Mouse (Mus musculus) heart, embryonic 14.5 days (tissue): ENCODE results near the gene Ptprk. TPM values are rescaled to one million over a fixed set of nuclear protein-coding genes. Genes with fewer than 3 reads are reported as not detected.
A peak's percentile ranks its signal among the peaks of the same experiment; 100 is the strongest.

Experiments
- ATAC-seq: fragments of 200-750 bp; cut with Nextera tagmentation; 2 replicates; pipeline ENCODE4 v1.8.0; 2017; ENCODE audit warnings: low read depth, moderate TSS enrichment; ENCODE audit not compliant: insufficient number of reproducible peaks, insufficient read depth, low FRiP score
- H3K27ac ChIP-seq, 2 experiments: fragments of 200-500 bp in 1 of 2; fragments of 300-500 bp in 1 of 2; sonication (generic) in 1 of 2; replicated peaks in 1 of 2; 2 replicates each; pipeline ENCODE4 v1.5.1; 2012 to 2014; ENCODE audit warnings: low read depth in 2 of 2, low read length in 2 of 2, control low read depth in 1 of 2, mild to moderate bottlenecking in 1 of 2, mixed read lengths in 1 of 2; ENCODE audit not compliant: control insufficient read depth in 1 of 2, insufficient read depth in 1 of 2
- H3K27me3 ChIP-seq: fragments of 300-500 bp; sonication (generic); 2 replicates; pipeline ENCODE4 v1.6.1; 2014; ENCODE audit warnings: mild to moderate bottlenecking, low read length, control low read depth; ENCODE audit not compliant: control insufficient read depth, insufficient read depth
- H3K36me3 ChIP-seq: fragments of 300-500 bp; sonication (generic); 2 replicates; pipeline ENCODE4 v1.6.1; 2014; ENCODE audit warnings: mild to moderate bottlenecking, control low read depth, low read length, mixed read lengths; ENCODE audit not compliant: control insufficient read depth, insufficient read depth
- H3K4me1 ChIP-seq, 2 experiments: fragments of 200-500 bp in 1 of 2; fragments of 300-500 bp in 1 of 2; sonication (generic) in 1 of 2; 2 replicates each; pipeline ENCODE4 v1.6.1; 2012 to 2014; ENCODE audit warnings: low read length in 2 of 2, control low read depth in 1 of 2, mixed read lengths in 1 of 2; ENCODE audit not compliant: control insufficient read depth in 2 of 2, insufficient read depth in 2 of 2
- H3K4me2 ChIP-seq: fragments of 300-500 bp; sonication (generic); 2 replicates; pipeline ENCODE4 v1.6.1; 2014; ENCODE audit warnings: mild to moderate bottlenecking, low read length
- H3K4me3 ChIP-seq, 2 experiments: fragments of 200-500 bp in 1 of 2; fragments of 300-500 bp in 1 of 2; sonication (generic) in 1 of 2; 2 replicates each; pipeline ENCODE4 v1.5.1; 2012 to 2014; ENCODE audit warnings: low read length in 2 of 2, mild to moderate bottlenecking in 2 of 2, control low read depth in 1 of 2, low read depth in 1 of 2, moderate library complexity in 1 of 2; ENCODE audit not compliant: control insufficient read depth in 1 of 2, insufficient read depth in 1 of 2
- H3K9ac ChIP-seq: fragments of 300-500 bp; sonication (generic); 2 replicates; pipeline ENCODE4 v1.6.1; 2014; ENCODE audit warnings: mild to moderate bottlenecking, low read length
- H3K9me3 ChIP-seq: fragments of 300-500 bp; sonication (generic); 2 replicates; pipeline ENCODE4 v1.6.1; 2016; ENCODE audit warnings: low read length, control low read depth; ENCODE audit not compliant: control insufficient read depth
- WGBS: fragments of 180-500 bp; shearing (Covaris S2); extraction: QIAGEN DNeasy Blood & Tissue Kit; methylation state at CpG from one replicate; pipeline ENCODE4 v1.1.7; 2014; 5-methylcytosine and 5-hydroxymethylcytosine counted together
- polyA plus RNA-seq: library from polyadenylated mRNA; unstranded; fragments of >200 nt; fragmentation: Nextera tagmentation; extraction: Ambion mirVana; gene quantifications from 2 replicates; pipeline ENCODE4 v1.2.1, GENCODE M21; 2014

Ptprk gene
- polyA plus RNA-seq, 1 experiment from 2014 or later: 43.6 TPM

DNA sequence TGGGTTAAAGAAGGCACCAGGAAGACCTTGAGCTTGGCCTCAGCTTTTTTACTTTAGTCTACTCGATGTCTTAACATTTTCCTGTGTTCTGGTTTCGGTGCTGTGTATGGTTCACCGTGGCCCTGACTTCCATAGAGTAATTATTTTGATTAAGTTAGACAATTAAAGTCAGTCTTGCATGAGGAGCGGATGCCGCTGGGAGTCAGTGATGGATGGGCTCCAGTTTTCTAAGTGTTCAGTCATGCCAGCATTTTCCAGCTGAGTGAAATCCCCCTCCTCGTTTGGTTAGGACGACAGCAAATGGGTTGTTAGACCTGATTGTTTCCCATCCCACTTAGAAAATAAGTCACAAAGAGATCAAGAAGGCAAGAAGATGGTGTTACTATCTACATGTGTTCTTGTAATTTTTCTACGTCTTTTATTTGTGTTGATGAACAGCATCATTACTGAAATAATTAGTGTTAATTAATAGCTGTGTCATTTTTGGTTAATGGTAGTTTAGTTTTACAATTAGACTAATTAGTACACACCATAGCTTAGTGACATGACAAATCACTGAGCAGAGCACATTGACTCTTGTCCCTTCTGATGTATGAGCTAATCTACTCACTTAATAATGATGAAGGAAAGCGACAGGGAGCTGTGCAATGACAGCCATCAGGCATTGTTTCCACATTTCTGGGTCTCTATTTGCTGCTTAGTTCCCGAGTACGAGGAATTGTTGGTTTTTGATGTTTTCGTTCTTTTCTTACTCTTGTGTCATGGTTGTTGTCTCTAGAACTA, 390.3 kb downstream of the Ptprk start:
- Histone ChIP-seq H3K4me1 (no peaks in the 10 kb centered on the region), H3K27me3 (no peaks in the 10 kb centered on the region), H3K4me2 (no peak overlapping the region), H3K9me3 (no peaks in the 10 kb centered on the region), H3K27ac (no peak overlapping the region), H3K9ac (no peak overlapping the region), H3K4me3 (no peak overlapping the region), H3K36me3 (0 out of 2 replicates have a peak, but pooled peaks cover 4% of the 10 kb centered on the region)
- ATAC-seq: no peak
- WGBS: 83% methylated on average over 12 of the region's 12 CpGs

DNA sequence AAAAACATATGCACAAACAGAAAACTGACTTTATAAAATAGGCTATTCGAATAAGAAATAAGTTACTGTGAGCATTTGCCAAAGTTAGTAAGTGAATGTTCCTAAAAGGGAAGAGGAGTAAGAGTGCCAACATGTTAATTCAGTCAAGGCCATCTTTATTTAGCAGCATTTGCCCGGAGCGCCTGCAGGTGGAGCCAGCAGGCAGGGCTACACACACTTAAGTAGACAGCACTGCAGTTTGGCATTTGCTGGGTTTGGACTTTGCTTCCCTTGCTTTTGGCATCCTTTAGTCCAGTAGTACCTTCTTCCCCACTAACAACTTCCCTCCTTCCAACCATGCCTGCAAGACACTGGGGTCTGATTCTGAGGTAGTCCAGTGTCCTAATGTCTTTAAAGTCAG, 411.0 kb downstream of the Ptprk start:
- peaks cover 7% of the 10 kb centered on the region for H3K36me3 ChIP-seq
- H3K4me3 ChIP-seq: no peak overlapping the region
- no peaks in the 10 kb centered on the region for H3K4me1 ChIP-seq
- ATAC-seq: no peak
- no peaks in the 10 kb centered on the region for H3K27me3 ChIP-seq
- no peak overlapping the region for H3K4me2 ChIP-seq
- H3K9me3 ChIP-seq: no peaks in the 10 kb centered on the region
- WGBS: 32% methylated on average over 3 of the region's 3 CpGs
- H3K9ac ChIP-seq: no peak overlapping the region
- H3K27ac ChIP-seq: no peak overlapping the region

GRCm38 (mm10) chr10:28491006-28491405, 416.4 kb downstream of the Ptprk start:
- Histone ChIP-seq H3K4me2 (no peak overlapping the region), H3K27ac (no peak overlapping the region), H3K36me3 (no peaks in the 10 kb centered on the region), H3K4me3 (no peak overlapping the region), H3K27me3 (no peaks in the 10 kb centered on the region), H3K4me1 (peaks cover 7 to 25% of the 10 kb centered on the region in 2 experiments), H3K9ac (no peak overlapping the region), H3K9me3 (no peaks in the 10 kb centered on the region)
- 41% methylated on average over 1 of the region's 1 CpGs for WGBS
- no peak for ATAC-seq

DNA sequence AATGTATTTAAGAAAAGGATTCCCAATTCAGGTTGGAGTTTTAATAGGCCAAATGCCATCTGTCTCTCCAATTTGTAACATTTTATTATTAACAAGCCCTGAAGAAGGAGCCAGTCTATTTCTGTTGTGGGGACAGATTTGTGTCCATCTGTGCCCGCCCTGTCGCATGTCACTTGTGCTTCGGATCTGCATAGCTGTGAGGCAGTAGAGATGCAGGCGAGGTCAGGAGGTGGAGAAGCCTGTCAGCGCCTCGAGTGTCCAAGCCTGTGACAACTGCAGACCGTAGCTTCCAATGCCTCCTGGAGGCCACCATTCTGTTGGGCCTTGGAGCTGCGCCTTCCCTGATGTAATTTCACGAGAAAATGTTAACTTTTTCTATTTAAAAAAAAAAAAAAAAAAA, 417.6 kb downstream of the Ptprk start:
- WGBS: 28% methylated on average over 9 of the region's 9 CpGs
- ATAC-seq: peak; percentile 39; the same call in 1 of the 2 replicates

GRCm38 (mm10) chr10:28492870-28493269, 418.2 kb downstream of the Ptprk start:
- Histone ChIP-seq H3K4me3 (no peak overlapping the region), H3K9ac (0 out of 2 replicates have a peak overlapping the region, but pooled peaks have one; percentile 10), H3K4me1 (peaks cover 7 to 25% of the 10 kb centered on the region in 2 experiments), H3K9me3 (no peaks in the 10 kb centered on the region), H3K36me3 (no peaks in the 10 kb centered on the region), H3K4me2 (peak overlapping the region; percentile 57), H3K27me3 (no peaks in the 10 kb centered on the region), H3K27ac (peak overlapping the region; percentile 56 to 80)
- 33% methylated on average over 14 of the region's 14 CpGs for whole genome bisulfite sequencing
- no peak for ATAC-seq

More for the DNA sequence above, 417.6 kb downstream of the Ptprk start:
- no peak overlapping the region for H3K4me3 ChIP-seq
- H3K4me2 ChIP-seq: peak overlapping the region; percentile 57
- peaks cover 7 to 25% of the 10 kb centered on the region in 2 experiments for H3K4me1 ChIP-seq
- H3K36me3 ChIP-seq: no peaks in the 10 kb centered on the region
- peak overlapping the region; percentile 68 to 80; a peak in 3 of 4 replicates for H3K27ac ChIP-seq
- no peak overlapping the region for H3K9ac ChIP-seq
- H3K9me3 ChIP-seq: no peaks in the 10 kb centered on the region
- no peaks in the 10 kb centered on the region for H3K27me3 ChIP-seq

GRCm38 (mm10) chr10:28493271-28493861, 418.7 kb downstream of the Ptprk start:
- 30% methylated on average over 7 of the region's 7 CpGs for WGBS
- H3K27ac ChIP-seq: peak overlapping the region; percentile 56 to 80

GRCm38 (mm10) chr10:28497791-28498190, 423.2 kb downstream of the Ptprk start:
- Histone ChIP-seq H3K4me2 (no peak overlapping the region), H3K9me3 (no peaks in the 10 kb centered on the region), H3K4me3 (no peak overlapping the region), H3K9ac (no peak overlapping the region), H3K4me1 (peaks cover 2 to 15% of the 10 kb centered on the region in 2 experiments), H3K27me3 (no peaks in the 10 kb centered on the region), H3K27ac (no peak overlapping the region), H3K36me3 (no peaks in the 10 kb centered on the region)
- WGBS: 95% methylated on average over 1 of the region's 1 CpGs
- no peak for ATAC-seq

More at GRCm38 (mm10) chr10:28493271-28493861, 418.7 kb downstream of the Ptprk start:
- no peak overlapping the region for H3K4me3 ChIP-seq
- no peak overlapping the region for H3K9ac ChIP-seq
- peak overlapping the region; percentile 57 for H3K4me2 ChIP-seq
- ATAC-seq: peak; percentile 61; the same call in 1 of the 2 replicates
- no peaks in the 10 kb centered on the region for H3K9me3 ChIP-seq
- H3K36me3 ChIP-seq: no peaks in the 10 kb centered on the region
- H3K27me3 ChIP-seq: no peaks in the 10 kb centered on the region
- peaks cover 7 to 25% of the 10 kb centered on the region in 2 experiments for H3K4me1 ChIP-seq
